Mouse (Mus musculus): ENCODE results near the gene Leap2. TPM values are rescaled to one million over a fixed set of nuclear protein-coding genes. Genes with fewer than 3 reads are reported as not detected.

Gene Leap2
- total RNA-seq (2017): not detected in 2 replicates

- no peak for ATAC-seq (replicated peaks; ENCODE audit: low read depth, poor library complexity, severe bottlenecking)
Measured at GRCm38 (mm10) chr11:53423036-53423435, at the start of gene Leap2. Gene Leap2 (minus strand): TSS chr11:53423170.

- no peak for ATAC-seq (replicated peaks; ENCODE audit: low read depth, poor library complexity, severe bottlenecking)
Measured at GRCm38 (mm10) chr11:53472709-53473108, 49.7 kb upstream of the Leap2 start.

GRCm38 (mm10) chr11:53469968-53470695 lies 47.2 kb upstream of the Leap2 start, which contains the start of gene Gm9837:
Gene Gm9837 (minus strand): TSS chr11:53470479.
- peak; percentile 91 for ATAC-seq (replicated peaks; ENCODE audit: low read depth, poor library complexity, severe bottlenecking)

DNA sequence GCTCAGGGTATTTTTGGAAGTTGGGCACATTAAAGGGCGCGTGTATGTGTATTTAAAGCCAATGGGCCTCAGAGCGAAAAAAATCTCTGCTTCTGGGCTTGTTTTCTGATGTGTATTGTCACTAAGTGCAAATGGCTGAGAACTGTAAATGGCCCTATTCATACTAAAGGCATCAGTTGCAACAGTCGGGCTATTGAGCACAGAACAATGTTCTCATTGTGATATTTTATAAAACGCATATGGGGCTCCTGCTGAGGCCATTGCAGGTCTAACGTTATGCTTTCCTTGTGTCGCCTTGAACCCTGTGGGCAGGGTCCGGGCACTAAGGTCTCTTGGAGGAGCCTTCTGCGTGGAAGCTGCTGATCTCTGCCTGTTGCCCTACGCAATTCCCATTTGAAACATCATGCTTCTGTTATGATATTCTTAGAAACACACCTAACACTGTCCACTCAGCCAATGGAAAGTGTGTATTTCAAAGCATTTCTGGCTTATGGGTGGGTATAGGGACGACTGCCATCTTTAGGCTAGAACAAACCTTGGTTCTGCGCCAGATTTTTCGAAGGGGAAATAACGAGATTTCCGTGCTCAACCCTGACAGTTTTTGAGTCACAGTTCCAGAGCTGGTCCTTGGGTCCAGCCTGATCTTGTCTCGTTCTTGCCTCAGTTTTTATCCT lies 46.5 kb upstream of the Leap2 start:
- no peak for ATAC-seq (replicated peaks; ENCODE audit: low read depth, poor library complexity, severe bottlenecking)

- ATAC-seq (replicated peaks; ENCODE audit: low read depth, poor library complexity, severe bottlenecking): peak; percentile 66
Measured at GRCm38 (mm10) chr11:53466231-53466971, 43.4 kb upstream of the Leap2 start.

DNA sequence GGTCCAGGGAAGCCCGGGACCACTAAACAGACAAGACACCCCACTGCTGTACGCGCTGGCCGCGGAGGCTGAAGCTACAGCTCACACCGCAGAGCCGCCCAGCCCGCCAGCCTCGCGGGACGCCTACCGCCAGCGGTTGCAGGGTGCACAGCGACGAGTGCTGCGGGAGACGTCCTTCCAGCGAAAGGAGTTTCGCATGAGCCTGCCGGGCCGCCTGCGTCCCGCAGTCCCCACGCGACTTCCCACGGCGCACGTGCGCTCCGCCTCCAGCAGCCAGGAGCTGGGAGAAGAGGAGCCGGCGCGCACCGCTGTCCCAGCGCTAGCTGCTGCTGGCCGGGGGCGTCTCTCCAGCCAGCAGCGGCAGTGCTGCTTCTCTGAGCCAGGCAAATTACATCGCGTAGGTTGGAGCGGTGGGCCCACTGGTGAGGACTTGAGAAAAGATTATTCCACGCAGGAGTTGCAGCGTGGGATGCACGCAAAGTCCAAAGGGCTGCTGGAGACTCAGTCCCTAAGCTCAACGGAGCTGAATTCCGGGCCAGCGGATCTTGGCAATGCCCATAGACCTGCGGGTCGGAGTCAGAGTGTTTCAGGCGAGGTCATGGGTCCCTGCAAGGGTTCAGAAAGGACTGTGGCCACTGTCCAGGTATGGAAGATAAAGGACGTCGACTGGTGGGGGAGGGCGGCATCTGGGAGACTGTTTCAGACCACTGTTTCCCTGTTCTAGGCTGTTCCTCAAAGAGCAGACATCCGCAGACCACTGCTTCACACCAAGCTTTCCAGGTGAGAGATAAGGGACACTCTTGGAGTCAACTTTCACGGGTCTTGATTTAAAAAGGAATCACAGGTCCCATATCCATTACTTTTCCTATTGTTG lies 40.8 kb upstream of the Leap2 start:
- ATAC-seq (replicated peaks; ENCODE audit: low read depth, poor library complexity, severe bottlenecking): peak; percentile 33; the same call in 1 of the 2 replicates

GRCm38 (mm10) chr11:53461727-53462126 lies 38.8 kb upstream of the Leap2 start:
- ATAC-seq (replicated peaks; ENCODE audit: low read depth, poor library complexity, severe bottlenecking): no peak

DNA sequence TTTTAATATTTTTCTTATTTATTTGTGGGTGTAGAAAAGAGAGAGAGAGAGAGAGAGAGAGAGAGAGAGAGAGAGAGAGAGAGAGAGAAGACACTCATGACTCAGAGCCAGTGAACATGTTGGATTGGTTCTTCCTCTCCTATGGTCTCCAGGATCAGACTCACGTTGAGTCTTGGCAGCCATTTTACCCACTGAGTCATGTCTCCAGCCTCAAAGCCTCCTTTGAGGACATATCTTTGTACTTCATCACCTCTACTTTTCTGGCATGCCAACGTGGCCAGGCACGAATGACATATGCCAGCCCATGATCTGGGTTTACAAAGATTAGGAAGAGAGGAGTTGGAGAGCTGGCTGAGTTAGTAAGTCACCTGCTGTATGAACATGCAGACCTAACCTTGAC lies 37.2 kb upstream of the Leap2 start:
- ATAC-seq (replicated peaks; ENCODE audit: low read depth, poor library complexity, severe bottlenecking): no peak

DNA sequence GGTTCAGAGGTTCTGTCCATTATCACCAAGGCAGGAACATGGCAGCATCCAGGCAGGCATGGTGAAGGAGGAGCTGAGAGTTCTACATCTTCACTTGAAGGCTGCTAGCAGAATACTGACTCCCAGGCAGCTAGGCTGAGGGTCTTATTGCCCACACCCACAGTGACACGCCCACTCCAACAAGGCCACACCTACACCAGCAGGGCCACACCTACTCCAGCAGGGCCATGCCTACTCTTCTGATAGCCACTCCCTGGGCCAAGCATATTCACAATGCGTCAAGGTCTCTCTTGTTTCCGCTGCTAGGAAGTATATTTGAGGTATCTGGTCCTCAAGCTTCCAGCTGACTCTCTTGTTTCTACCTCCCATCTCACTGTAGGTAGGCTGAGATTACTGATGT lies 36.0 kb upstream of the Leap2 start:
- no peak for ATAC-seq (replicated peaks; ENCODE audit: low read depth, poor library complexity, severe bottlenecking)

- ATAC-seq (replicated peaks; ENCODE audit: low read depth, poor library complexity, severe bottlenecking): 0 out of 2 replicates have a peak, but pooled peaks have one; percentile 24
Measured at GRCm38 (mm10) chr11:53457372-53457954, 34.5 kb upstream of the Leap2 start.

GRCm38 (mm10) chr11:53456474-53457371 lies 33.8 kb upstream of the Leap2 start, which contains the start of the genes Gm10447 and Shroom1:
Gene Gm10447 (minus strand): TSS chr11:53457110.
Gene Shroom1 (plus strand): TSS chr11:53457205.
- ATAC-seq (replicated peaks; ENCODE audit: low read depth, poor library complexity, severe bottlenecking): peak; percentile 74

DNA sequence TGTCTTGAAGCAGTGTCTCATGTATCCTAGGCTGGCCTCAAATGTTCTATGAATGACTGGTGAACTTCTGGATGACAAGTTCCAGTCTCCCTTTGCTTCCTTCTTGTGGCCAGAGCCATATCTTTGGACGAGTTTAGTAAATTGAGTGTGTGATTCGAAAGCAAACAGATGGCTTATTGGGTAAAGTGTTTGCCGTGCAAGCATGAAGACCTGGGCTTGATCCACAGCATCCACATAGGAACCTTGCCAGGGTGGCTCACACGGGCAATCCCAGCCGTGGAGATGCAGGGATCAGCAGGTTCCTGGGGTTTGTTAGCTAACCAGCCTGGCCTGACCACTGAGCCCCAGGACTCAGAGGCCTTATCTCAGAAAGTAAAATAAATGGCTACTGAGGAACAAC lies 30.1 kb upstream of the Leap2 start:
- ATAC-seq (replicated peaks; ENCODE audit: low read depth, poor library complexity, severe bottlenecking): no peak

- ATAC-seq (replicated peaks; ENCODE audit: low read depth, poor library complexity, severe bottlenecking): no peak
Measured at GRCm38 (mm10) chr11:53452396-53452795, 29.4 kb upstream of the Leap2 start.

DNA sequence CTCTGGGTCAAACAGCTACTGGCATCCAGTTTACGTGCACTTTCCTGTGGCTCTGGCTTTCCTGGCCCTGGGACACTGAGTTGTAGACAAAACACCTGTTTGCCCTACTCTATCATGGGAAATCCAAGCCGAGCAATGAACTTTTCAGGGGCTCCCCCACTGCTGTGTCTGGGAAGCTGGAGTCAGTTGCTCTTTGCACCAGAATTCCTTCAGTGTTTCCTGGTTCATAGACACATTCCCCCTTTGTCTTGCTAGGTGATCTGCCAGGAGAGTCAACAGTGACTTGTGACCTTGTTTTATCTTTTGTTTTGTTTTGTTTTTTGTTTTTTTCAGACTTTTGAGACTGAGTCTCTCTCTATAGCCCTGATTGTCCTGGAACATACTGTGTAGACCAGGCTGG lies 28.4 kb upstream of the Leap2 start:
- ATAC-seq (replicated peaks; ENCODE audit: low read depth, poor library complexity, severe bottlenecking): no peak

GRCm38 (mm10) chr11:53450070-53450705 lies 27.2 kb upstream of the Leap2 start:
- 0 out of 2 replicates have a peak, but pooled peaks have one; percentile 18 for ATAC-seq (replicated peaks; ENCODE audit: low read depth, poor library complexity, severe bottlenecking)

DNA sequence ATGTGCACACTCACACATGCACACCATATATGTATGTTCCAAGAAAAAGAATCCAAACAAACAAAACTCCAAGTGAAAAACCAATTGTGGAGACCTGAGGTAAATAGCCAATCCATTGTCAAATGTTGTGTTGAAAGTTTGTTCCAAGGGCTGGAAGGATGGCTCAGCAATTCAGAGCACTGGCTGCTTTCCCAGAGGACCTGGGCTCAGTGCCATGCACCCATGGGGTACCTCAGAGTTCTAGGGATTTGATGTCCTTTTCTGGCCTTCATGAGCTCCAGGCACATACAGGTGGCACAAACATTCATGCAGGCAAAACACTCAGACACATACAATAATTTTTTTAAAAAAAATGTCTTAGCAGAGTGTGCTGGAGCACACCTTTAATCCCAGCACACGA lies 25.6 kb upstream of the Leap2 start:
- no peak for ATAC-seq (replicated peaks; ENCODE audit: low read depth, poor library complexity, severe bottlenecking)

DNA sequence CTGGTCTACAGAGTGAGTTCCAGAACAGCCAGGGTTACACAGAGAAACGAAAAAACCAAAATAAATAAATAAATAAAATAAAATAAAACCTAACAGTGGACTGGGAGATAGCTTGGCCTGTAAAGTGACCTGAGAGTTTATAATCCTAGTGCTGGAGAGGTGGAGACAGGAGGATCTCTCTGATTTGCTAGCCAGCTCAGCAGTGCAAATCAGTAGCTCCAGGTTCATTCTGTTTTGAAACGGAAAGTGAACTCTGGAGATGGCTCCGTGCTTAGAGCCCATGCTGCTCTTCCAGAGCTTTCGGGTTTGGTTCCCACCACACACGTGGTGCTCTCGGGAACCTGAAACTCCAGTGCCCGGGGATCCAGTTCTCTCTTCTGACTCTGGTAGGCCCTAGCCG lies 25.0 kb upstream of the Leap2 start:
- ATAC-seq (replicated peaks; ENCODE audit: low read depth, poor library complexity, severe bottlenecking): no peak

- no peak for ATAC-seq (replicated peaks; ENCODE audit: low read depth, poor library complexity, severe bottlenecking)
Measured at GRCm38 (mm10) chr11:53446183-53446582, 23.2 kb upstream of the Leap2 start.

Measured in common myeloid progenitor, adult 5-6 weeks (primary cell).